Mouse (Mus musculus): ENCODE results near the gene Zbtb41. TPM values are rescaled to one million over a fixed set of nuclear protein-coding genes. Genes with fewer than 3 reads are reported as not detected.
A peak's percentile ranks its signal among the peaks of the same experiment; 100 is the strongest.

The Zbtb41 gene
- total and polyA plus RNA-seq, 3 experiments: 7.6 to 9.3 TPM; not detected in 1

DNA sequence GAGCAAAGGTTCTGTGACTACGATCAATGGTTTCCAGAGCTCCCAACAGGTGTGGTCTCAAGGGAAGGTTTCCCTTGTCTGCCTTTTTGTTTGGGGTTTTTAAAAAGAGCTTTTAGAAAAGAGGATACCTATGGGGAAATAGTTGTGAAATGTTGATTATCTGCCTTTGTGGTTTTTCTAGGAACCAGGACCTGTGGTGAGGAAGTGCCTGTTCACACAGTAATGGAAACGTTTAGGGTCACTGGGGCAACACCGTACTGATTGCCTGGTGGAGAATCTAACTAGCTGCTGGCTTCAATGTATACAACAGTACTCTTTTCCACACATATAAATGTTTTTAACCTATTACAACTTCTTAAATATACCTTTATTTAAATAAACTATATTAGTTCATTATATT, 8.6 kb upstream of the Zbtb41 start:
- H3K4me3 ChIP-seq (ENCODE audit: control insufficient read depth in 1 of 2, insufficient read depth in 1 of 2, low read depth in 2 of 2, low read length in 2 of 2): no peak overlapping the region
- H3K4me1 ChIP-seq (ENCODE audit: control insufficient read depth in 1 of 2, insufficient read depth in 2 of 2, low read length in 2 of 2): peaks cover 0 to 4% of the 10 kb centered on the region in 2 experiments; a peak in 2 of 4 replicates
- peak; percentile 43; the same call in 1 of the 2 replicates for TF ChIP-seq GATA1 (IDR thresholded peaks at IDR 0.05; ENCODE audit: low read depth, low read length)
- TF ChIP-seq JUND (IDR thresholded peaks at IDR 0.05; ENCODE audit: low read depth, low read length): no peak
- peak in 1 of 2 experiments; percentile 54; a peak in 3 of 4 replicates for TF ChIP-seq EP300 (IDR thresholded peaks at IDR 0.05; ENCODE audit: low read depth in 1 of 2, low read length in 2 of 2)
- H3K27ac ChIP-seq (ENCODE audit: control insufficient read depth, low read depth, low read length): 0 out of 2 replicates have a peak overlapping the region, but pooled peaks have one; percentile 4
- H3K79me2 ChIP-seq (ENCODE audit: control insufficient read depth, insufficient read depth, low read length, poor library complexity): no peaks in the 10 kb centered on the region
- no peaks in the 10 kb centered on the region for H3K9me3 ChIP-seq (replicated peaks; ENCODE audit: insufficient read depth, low read length)
- no peaks in the 10 kb centered on the region for H3K27me3 ChIP-seq (ENCODE audit: control insufficient read depth in 1 of 2, insufficient read depth in 2 of 2, low read length in 2 of 2)
- peaks cover 0 to 3% of the 10 kb centered on the region in 2 experiments; a peak in 2 of 4 replicates for H3K36me3 ChIP-seq (ENCODE audit: control insufficient read depth in 1 of 2, insufficient read depth in 2 of 2, low read length in 2 of 2)
- DNase-seq (ENCODE audit: low read depth, low spot score): peak; percentile 70
- H3K9ac ChIP-seq (ENCODE audit: control insufficient read depth, low read depth, low read length, poor library complexity, severe bottlenecking): no peak overlapping the region

DNA sequence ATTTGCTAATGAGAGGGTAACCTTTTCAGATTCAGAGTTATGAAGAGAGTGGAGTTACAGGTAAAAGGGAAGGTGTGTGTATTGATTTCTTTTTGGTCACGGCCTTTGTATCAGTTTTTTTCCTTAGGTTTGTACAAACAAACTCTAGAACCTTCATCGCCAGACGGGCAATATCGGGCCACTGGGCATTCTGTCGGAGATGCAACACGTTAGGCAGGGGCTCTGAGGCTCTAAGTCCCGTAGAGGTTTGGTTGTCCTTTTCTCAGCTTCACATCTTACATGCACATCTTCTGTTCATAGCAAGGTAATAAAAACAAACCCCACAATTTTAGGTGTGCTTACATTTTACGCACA, 590 bp upstream of the Zbtb41 start:
- peaks cover 21% of the 10 kb centered on the region for H3K79me2 ChIP-seq (ENCODE audit: control insufficient read depth, insufficient read depth, low read length, poor library complexity)
- H3K27ac ChIP-seq (ENCODE audit: control insufficient read depth, low read depth, low read length): peak overlapping the region; percentile 83
- H3K27me3 ChIP-seq (ENCODE audit: control insufficient read depth in 1 of 2, insufficient read depth in 2 of 2, low read length in 2 of 2): no peaks in the 10 kb centered on the region
- TF ChIP-seq ZNF384 (IDR thresholded peaks at IDR 0.05; ENCODE audit: low read depth, low read length) (no peak), MYC (IDR thresholded peaks at IDR 0.05; ENCODE audit: low read depth, low read length) (no peak), ELF1 (IDR thresholded peaks at IDR 0.05; ENCODE audit: low read depth, low read length) (no peak), MEF2A (IDR thresholded peaks at IDR 0.05; ENCODE audit: extremely low read depth, insufficient replicate concordance, low read depth, low read length, poor library complexity, severe bottlenecking) (no peak), GABPA (IDR thresholded peaks at IDR 0.05; ENCODE audit: low read depth, low read length) (no peak), UBTF (IDR thresholded peaks at IDR 0.05; ENCODE audit: borderline replicate concordance, insufficient read depth, low read depth, low read length) (no peak), MXI1 (IDR thresholded peaks at IDR 0.05; ENCODE audit: low read depth, low read length) (no peak; the same call in 1 of the 2 replicates), TCF12 (IDR thresholded peaks at IDR 0.05; ENCODE audit: low read depth, low read length) (no peak), JUND (IDR thresholded peaks at IDR 0.05; ENCODE audit: low read depth, low read length) (no peak), MYB (IDR thresholded peaks at IDR 0.05; ENCODE audit: low read depth, low read length) (no peak), POLR2A (IDR thresholded peaks at IDR 0.05; ENCODE audit: control insufficient read depth in 1 of 2, insufficient read depth in 1 of 2, low read depth in 1 of 2, low read length in 2 of 2, poor library complexity in 1 of 2) (no peak), MAZ (IDR thresholded peaks at IDR 0.05; ENCODE audit: low read depth, low read length) (no peak), SIN3A (IDR thresholded peaks at IDR 0.05; ENCODE audit: low read length) (no peak; the same call in 1 of the 2 replicates), POLR2AphosphoS2 (IDR thresholded peaks at IDR 0.05; ENCODE audit: low read length) (no peak), CHD1 (IDR thresholded peaks at IDR 0.05; ENCODE audit: low read depth, low read length) (no peak), ETS1 (IDR thresholded peaks at IDR 0.05; ENCODE audit: low read depth, low read length) (no peak), ZC3H11A (IDR thresholded peaks at IDR 0.05; ENCODE audit: low read depth, low read length) (no peak), CHD2 (IDR thresholded peaks at IDR 0.05; ENCODE audit: low read length) (no peak)
- H3K9ac ChIP-seq (ENCODE audit: control insufficient read depth, low read depth, low read length, poor library complexity, severe bottlenecking): peak overlapping the region; percentile 84
- no peak for DNase-seq (ENCODE audit: low read depth, low spot score)
- peaks cover 0 to 18% of the 10 kb centered on the region in 2 experiments; a peak in 3 of 4 replicates for H3K36me3 ChIP-seq (ENCODE audit: control insufficient read depth in 1 of 2, insufficient read depth in 2 of 2, low read length in 2 of 2)
- H3K4me1 ChIP-seq (ENCODE audit: control insufficient read depth in 1 of 2, insufficient read depth in 2 of 2, low read length in 2 of 2): peaks cover 5 to 16% of the 10 kb centered on the region in 2 experiments
- H3K9me3 ChIP-seq (replicated peaks; ENCODE audit: insufficient read depth, low read length): no peaks in the 10 kb centered on the region
- H3K4me3 ChIP-seq (ENCODE audit: control insufficient read depth in 1 of 2, insufficient read depth in 1 of 2, low read depth in 2 of 2, low read length in 2 of 2): peak overlapping the region; percentile 59 to 70

Data from MEL (cell line).